Mouse (Mus musculus): ENCODE results near the gene Skil. TPM values are rescaled to one million over a fixed set of nuclear protein-coding genes. Genes with fewer than 3 reads are reported as not detected.
A peak's percentile ranks its signal among the peaks of the same experiment; 100 is the strongest.
"Not testable (repeated sequence)": the region's sequence is repeated elsewhere in the genome, so short reads cannot be mapped to it uniquely, and the experiment has no call there.

The Skil gene
- polyA plus RNA-seq, 1 experiment from 2014 or later: 4.9 TPM

DNA sequence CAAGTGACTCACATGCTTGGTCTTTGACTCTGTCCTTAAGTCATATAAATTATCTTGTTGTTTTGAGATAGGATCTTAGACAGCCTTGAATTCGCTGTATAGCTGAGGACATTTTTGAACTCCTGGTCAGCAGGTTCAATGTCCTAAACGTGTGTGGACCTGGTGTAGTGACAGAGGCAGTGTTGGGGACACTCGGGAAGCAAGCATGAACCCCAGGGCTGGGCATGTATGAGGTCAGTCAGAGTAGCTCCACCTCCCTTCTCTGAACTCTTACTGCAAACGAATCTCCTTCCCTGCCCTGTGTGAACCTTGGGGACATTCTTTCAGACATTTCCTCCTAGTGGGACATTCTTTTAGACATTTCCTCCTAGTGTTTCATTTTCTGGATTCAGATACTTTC is 34.9 kb downstream of the Skil start:
- peaks cover 17% of the 10 kb centered on the region for H3K4me1 ChIP-seq (replicated peaks)
- DNase-seq (no peak), ATAC-seq (ENCODE audit: low read depth) (no peak)
- no peaks in the 10 kb centered on the region for H3K36me3 ChIP-seq
- no peaks in the 10 kb centered on the region for H3K9me3 ChIP-seq (replicated peaks)
- 30% methylated on average over 4 of the region's 4 CpGs for WGBS (ENCODE audit: insufficient replicate concordance)
- H3K9ac ChIP-seq: no peak overlapping the region
- no peaks in the 10 kb centered on the region for H3K27me3 ChIP-seq
- no peak overlapping the region for H3K27ac ChIP-seq
- no peak overlapping the region for H3K4me2 ChIP-seq
- H3K4me3 ChIP-seq (replicated peaks): no peak overlapping the region

DNA sequence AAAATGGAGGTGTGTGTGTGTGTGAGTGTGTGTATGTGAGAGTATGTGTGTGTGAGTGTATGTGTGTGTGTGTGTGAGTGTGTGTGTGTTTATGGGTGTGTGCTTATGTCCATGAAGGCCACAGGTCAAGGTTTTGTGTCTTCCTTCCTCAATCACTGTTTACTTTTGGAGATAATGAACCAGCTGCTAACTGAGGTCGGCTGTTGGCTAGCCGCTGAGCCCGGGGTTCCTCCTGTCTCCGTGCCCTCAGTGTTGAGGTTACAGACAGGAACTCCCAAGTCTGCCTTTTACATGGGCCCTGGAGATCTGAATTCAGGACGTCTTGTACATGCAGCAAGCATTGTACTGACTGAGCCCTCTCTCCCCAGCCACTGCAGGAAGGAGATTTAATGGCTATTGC is 38.8 kb downstream of the Skil start:
- Histone ChIP-seq H3K36me3 (no peaks in the 10 kb centered on the region), H3K9me3 (replicated peaks) (no peaks in the 10 kb centered on the region), H3K4me3 (replicated peaks) (no peak overlapping the region), H3K9ac (no peak overlapping the region), H3K27me3 (no peaks in the 10 kb centered on the region), H3K4me1 (replicated peaks) (peaks cover 31% of the 10 kb centered on the region), H3K27ac (peak overlapping the region; percentile 57), H3K4me2 (peak overlapping the region; percentile 50)
- WGBS (ENCODE audit: insufficient replicate concordance): 9% methylated on average over 5 of the region's 5 CpGs
- DNase-seq (no peak), ATAC-seq (ENCODE audit: low read depth) (no peak)

DNA sequence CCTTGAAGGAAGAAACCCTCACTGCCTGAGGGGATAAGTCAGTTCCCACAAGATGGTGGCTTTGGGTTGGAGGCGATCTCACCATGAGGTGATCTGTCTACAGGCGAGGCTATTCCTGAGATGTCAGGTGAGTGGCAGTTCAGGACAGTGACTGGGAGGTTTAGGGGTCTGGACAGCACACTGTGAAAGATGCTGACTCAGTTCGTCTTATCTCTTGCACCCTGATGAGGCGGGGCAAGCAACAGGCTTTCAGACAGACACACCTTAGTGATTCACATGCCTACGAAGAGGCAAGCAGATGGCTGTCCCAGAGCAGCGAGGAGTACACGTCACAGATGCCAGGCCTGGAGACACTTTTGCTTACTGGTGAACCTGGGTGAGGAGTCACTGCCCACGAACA is 39.4 kb downstream of the Skil start:
- peak overlapping the region; percentile 50 for H3K4me2 ChIP-seq
- 34% methylated on average over 8 of the region's 8 CpGs for WGBS (ENCODE audit: insufficient replicate concordance)
- H3K27me3 ChIP-seq: no peaks in the 10 kb centered on the region
- H3K27ac ChIP-seq: peak overlapping the region; percentile 57
- no peak overlapping the region for H3K4me3 ChIP-seq (replicated peaks)
- DNase-seq (peak; percentile 69), ATAC-seq (ENCODE audit: low read depth) (peak; percentile 97)
- 0 out of 2 replicates have a peak overlapping the region, but pooled peaks have one; percentile 4 for H3K9ac ChIP-seq
- H3K4me1 ChIP-seq (replicated peaks): peaks cover 31% of the 10 kb centered on the region
- no peaks in the 10 kb centered on the region for H3K36me3 ChIP-seq
- no peaks in the 10 kb centered on the region for H3K9me3 ChIP-seq (replicated peaks)

- H3K9ac ChIP-seq: 0 out of 2 replicates have a peak overlapping the region, but pooled peaks have one; percentile 4
- no peaks in the 10 kb centered on the region for H3K36me3 ChIP-seq
- 0 out of 2 replicates have a peak, but pooled peaks have one; percentile 9 for ATAC-seq (ENCODE audit: low read depth)
- no peak for DNase-seq
- no peaks in the 10 kb centered on the region for H3K27me3 ChIP-seq
- peak overlapping the region; percentile 50 for H3K4me2 ChIP-seq
- H3K4me1 ChIP-seq (replicated peaks): peaks cover 31% of the 10 kb centered on the region
- peak overlapping the region; percentile 57 for H3K27ac ChIP-seq
- H3K9me3 ChIP-seq (replicated peaks): no peaks in the 10 kb centered on the region
- 46% methylated on average over 7 of the region's 7 CpGs for WGBS (ENCODE audit: insufficient replicate concordance)
- no peak overlapping the region for H3K4me3 ChIP-seq (replicated peaks)
These were observed 39.8 kb downstream of the Skil start for GRCm38 (mm10) chr3:31134696-31135095.

GRCm38 (mm10) chr3:31136591-31136990 is 41.7 kb downstream of the Skil start:
- not testable (repeated sequence) for DNase-seq; H3K36me3 ChIP-seq; H3K4me3 ChIP-seq (replicated peaks); ATAC-seq (ENCODE audit: low read depth); H3K4me2 ChIP-seq; H3K27ac ChIP-seq; H3K27me3 ChIP-seq; H3K9ac ChIP-seq; H3K9me3 ChIP-seq (replicated peaks)
- H3K4me1 ChIP-seq (replicated peaks): peaks cover 31% of the 10 kb centered on the region
- WGBS (ENCODE audit: insufficient replicate concordance): 54% methylated on average over 4 of the region's 4 CpGs

GRCm38 (mm10) chr3:31138454-31139424 is 43.9 kb downstream of the Skil start:
- WGBS (ENCODE audit: insufficient replicate concordance): 49% methylated on average over 13 of the region's 13 CpGs
- Histone ChIP-seq H3K4me3 (replicated peaks) (no peak overlapping the region), H3K27ac (no peak overlapping the region), H3K9me3 (replicated peaks) (no peaks in the 10 kb centered on the region), H3K9ac (no peak overlapping the region), H3K4me1 (replicated peaks) (peaks cover 25% of the 10 kb centered on the region), H3K36me3 (no peaks in the 10 kb centered on the region), H3K4me2 (no peak overlapping the region), H3K27me3 (no peaks in the 10 kb centered on the region)
- DNase-seq (peak; percentile 48), ATAC-seq (ENCODE audit: low read depth) (no peak)

DNA sequence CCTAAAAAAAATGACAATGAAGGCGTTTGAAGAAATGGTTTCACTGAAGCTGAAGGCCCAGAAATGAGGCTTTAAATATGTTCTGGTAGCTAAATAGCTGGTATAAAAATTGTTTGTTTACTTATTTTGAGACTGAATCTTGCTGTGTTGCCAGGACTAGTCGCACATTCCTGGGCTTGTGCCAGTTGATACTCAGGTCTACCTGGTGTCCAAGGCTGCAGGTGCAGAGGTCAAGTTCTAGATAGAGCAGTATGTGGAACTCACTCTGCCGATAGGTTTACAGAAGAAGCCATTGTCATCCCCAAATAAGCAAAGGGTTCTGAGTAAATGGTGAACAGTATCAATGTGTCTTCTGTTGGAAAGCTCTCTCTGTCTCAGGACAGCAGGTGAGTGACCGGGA is 46.8 kb downstream of the Skil start:
- Histone ChIP-seq H3K27ac (no peak overlapping the region), H3K36me3 (no peaks in the 10 kb centered on the region), H3K27me3 (no peaks in the 10 kb centered on the region; the same call in 1 of the 2 replicates), H3K4me1 (replicated peaks) (peaks cover 3% of the 10 kb centered on the region; the same call in 1 of the 2 replicates), H3K4me2 (no peak overlapping the region), H3K9me3 (replicated peaks) (no peaks in the 10 kb centered on the region), H3K9ac (no peak overlapping the region), H3K4me3 (replicated peaks) (no peak overlapping the region)
- DNase-seq (no peak), ATAC-seq (ENCODE audit: low read depth) (no peak)
- WGBS (ENCODE audit: insufficient replicate concordance): 69% methylated on average over 4 of the region's 4 CpGs

- not testable (repeated sequence) for ATAC-seq (ENCODE audit: low read depth); H3K4me3 ChIP-seq (replicated peaks); H3K36me3 ChIP-seq; DNase-seq; H3K27ac ChIP-seq; H3K9ac ChIP-seq; H3K9me3 ChIP-seq (replicated peaks); H3K4me1 ChIP-seq (replicated peaks)
- peak overlapping the region; percentile 31; the same call in 1 of the 2 replicates for H3K4me2 ChIP-seq
- 69% methylated on average over 11 of the region's 11 CpGs for WGBS (ENCODE audit: insufficient replicate concordance)
- H3K27me3 ChIP-seq: peaks cover 26% of the 10 kb centered on the region
These were observed 50.4 kb downstream of the Skil start for GRCm38 (mm10) chr3:31145222-31145621.

DNA sequence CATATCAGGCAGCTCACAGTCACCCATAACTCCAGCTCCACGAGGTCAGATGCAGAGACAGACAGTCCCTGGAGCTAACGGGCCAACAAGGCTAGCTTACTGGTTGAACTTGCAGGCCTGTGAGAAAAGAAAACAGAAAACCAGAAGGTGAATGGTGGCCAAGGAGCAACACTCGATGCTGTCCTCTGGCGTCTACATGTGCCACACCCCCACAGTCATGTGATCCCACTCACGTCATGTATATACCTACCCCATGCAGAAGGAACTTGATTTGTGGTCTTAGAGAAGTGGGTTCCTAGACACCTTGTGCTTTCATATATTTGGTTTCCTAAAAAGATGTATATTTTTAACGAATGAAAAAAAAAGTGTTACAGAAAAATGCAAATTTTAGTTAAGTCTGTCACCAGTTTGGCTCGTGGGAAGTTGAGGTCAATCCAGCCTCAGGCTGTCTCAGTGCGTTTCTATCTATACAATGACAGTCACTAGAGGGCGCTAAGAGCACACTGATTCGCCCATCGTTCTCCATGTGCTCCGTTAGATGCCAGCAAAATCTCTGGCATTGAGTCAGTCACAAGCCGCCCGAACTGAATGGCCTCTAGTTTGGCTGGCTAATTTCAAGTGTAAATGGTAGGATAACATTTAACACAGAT is 50.9 kb downstream of the Skil start:
- DNase-seq (peak; percentile 25), ATAC-seq (ENCODE audit: low read depth) (peak; percentile 82)
- Histone ChIP-seq H3K4me1 (replicated peaks) (peaks cover 9% of the 10 kb centered on the region), H3K9ac (no peak overlapping the region), H3K4me2 (peak overlapping the region; percentile 31), H3K9me3 (replicated peaks) (no peaks in the 10 kb centered on the region), H3K36me3 (no peaks in the 10 kb centered on the region), H3K27me3 (peaks cover 32% of the 10 kb centered on the region), H3K27ac (no peak overlapping the region), H3K4me3 (replicated peaks) (no peak overlapping the region)
- WGBS (ENCODE audit: insufficient replicate concordance): 11% methylated on average over 14 of the region's 14 CpGs

- DNase-seq: no peak
- Histone ChIP-seq H3K4me2 (no peak overlapping the region), H3K27me3 (peaks cover 39% of the 10 kb centered on the region), H3K4me3 (replicated peaks) (no peak overlapping the region), H3K9me3 (replicated peaks) (no peaks in the 10 kb centered on the region), H3K36me3 (no peaks in the 10 kb centered on the region), H3K27ac (no peak overlapping the region), H3K4me1 (replicated peaks) (peaks cover 9% of the 10 kb centered on the region), H3K9ac (no peak overlapping the region)
- no peak for ATAC-seq (ENCODE audit: low read depth)
- WGBS (ENCODE audit: insufficient replicate concordance): 53% methylated on average over 7 of the region's 7 CpGs
These were observed 53.7 kb downstream of the Skil start for GRCm38 (mm10) chr3:31148595-31148994.

DNA sequence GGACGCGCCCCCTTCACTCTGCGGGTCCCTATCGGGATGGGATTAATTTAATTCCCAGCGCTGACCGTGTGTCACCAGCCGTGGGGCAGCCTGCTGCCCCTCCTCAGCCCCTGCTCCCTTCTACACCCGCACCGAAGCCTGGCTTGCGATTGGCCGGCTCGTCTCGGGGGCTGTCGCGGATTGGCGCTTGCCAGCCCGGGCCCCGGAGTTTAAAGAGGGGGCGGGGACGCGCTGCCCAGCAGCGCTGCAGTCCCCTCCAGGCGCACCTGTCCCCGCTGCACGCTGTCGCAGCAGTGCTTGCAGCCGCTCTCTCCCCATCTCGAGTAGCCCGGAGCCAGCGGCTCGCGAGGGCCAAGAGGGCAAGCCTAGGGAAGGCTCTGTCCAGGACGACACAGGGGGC is 54.8 kb downstream of the Skil start, which contains the start of gene Cldn11:
Gene Cldn11 (plus strand): TSS at position 215 of the 400 bp plus-strand sequence.
- no peaks in the 10 kb centered on the region for H3K36me3 ChIP-seq
- H3K4me1 ChIP-seq (replicated peaks): peaks cover 9% of the 10 kb centered on the region
- no peaks in the 10 kb centered on the region for H3K9me3 ChIP-seq (replicated peaks)
- H3K27ac ChIP-seq: no peak within 1 kb of the TSS
- no peak within 1 kb of the TSS for H3K9ac ChIP-seq
- WGBS (ENCODE audit: insufficient replicate concordance): 3% methylated on average over 33 of the region's 33 CpGs
- peak within 1 kb of the TSS; percentile 30 for H3K4me3 ChIP-seq (replicated peaks)
- no peak for DNase-seq
- ATAC-seq (ENCODE audit: low read depth): peak; percentile 15; the same call in 1 of the 2 replicates
- peaks cover 39% of the 10 kb centered on the region for H3K27me3 ChIP-seq
- H3K4me2 ChIP-seq: peak within 1 kb of the TSS; percentile 52

Data from liver, embryonic 13.5 days (tissue).